Mouse (Mus musculus) lung, postnatal 10 days (tissue): ENCODE data around the gene Selenoh.

Source experiments
- DNase-seq: peaks from one replicate; pipeline ENCODE4 v3.0.0; 2021

The Selenoh gene

DNA sequence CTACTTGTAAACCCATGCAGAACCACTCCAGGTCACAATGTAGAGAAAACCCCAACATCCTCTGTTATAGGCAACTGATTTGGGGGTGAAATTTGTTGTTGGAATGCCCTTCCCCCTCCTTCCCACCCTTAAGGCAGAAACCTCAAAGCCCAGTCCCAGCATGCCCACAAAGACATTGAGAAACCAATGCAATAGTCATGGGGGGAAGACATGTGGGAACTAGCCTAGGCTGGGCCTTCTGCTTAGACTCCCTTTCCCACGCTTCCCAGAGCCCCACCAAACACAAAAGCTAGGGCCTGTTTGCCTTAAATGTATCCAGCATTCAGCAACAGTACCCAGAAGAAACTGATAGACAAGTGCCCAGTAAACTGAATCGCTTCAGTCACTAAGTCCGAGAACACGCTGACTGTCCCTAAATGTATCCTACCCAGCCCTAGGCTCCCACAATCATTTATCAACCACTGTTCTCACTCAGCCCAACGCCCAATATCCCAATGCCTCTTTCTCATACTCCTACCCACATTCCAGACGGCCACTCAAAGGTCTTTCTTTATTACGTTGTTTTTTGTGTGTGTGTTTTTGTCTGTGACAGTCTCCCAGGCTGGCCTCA is 44.1 kb downstream of the Selenoh start:
- DNase-seq = no peak

DNA sequence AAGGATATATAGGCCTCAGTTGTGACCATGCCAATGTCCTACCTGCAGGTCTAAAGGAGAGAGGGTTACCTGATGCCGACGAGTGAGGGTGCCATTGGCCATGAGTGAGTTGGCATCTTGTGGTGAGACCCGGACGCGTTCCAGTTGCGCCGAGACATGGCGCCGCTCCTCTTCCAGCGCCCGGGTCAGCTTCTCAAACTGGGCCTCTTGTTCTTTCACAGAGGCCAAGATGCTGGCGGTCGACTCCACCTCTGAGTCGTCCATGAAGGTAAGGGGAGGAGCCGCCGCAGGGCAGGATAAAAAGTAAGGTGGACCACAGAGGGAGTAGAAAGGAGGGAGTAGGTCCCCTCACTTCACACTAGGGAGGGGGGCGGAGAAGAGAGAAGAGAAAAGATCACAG is 46.4 kb downstream of the Selenoh start:
- DNase-seq = no peak

DNA sequence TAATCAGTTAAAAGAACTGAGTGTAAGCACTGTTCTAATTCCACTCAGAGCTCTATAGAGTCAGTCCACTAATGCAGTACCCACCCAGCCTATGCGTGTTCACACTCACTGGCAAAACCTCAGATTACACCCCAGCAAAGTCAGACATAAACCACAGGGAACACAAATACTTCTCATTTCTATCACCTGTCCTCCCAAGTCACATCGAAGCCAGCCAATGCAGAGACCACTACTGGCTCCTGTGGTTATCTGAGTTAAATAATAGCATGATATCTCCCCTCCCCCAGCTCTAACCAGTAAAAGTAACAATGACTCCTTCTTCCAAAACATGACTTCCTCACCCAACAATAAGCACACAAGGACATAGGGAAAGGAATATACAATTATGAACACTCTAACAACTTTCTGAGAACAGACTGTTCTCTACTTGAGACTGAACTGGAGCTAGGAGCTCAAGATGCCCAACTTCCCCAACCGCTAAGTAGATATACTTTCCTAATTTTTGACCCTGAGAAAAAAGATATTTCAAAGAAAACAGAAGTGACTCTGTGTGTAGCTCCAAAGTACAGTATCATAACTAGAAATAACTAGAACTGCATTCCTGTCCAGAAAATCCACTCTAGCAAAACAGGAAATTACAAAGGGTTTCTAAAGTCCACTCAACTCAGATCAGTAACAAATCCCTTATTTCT is 47.0 kb downstream of the Selenoh start:
- DNase-seq = no peak

DNA sequence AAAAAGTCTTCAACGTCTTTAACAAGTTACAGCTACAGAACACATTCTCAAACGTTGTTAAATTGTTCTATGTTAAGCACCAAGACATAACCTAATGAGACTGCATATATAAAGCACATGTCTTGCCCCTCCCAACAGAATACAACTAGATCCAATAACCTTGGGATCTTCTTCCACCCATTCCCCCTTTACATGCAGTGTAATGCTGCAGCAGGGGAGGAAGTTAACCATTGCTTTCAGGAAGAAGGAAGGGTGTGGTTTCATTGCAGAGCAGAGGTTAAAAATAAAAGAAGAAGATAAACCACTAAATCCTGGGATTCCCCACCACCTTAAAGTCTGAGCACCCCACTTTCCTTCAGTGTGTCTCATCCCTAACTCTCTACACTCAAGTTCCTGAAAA is 47.9 kb downstream of the Selenoh start:
- no peak for DNase-seq

DNA sequence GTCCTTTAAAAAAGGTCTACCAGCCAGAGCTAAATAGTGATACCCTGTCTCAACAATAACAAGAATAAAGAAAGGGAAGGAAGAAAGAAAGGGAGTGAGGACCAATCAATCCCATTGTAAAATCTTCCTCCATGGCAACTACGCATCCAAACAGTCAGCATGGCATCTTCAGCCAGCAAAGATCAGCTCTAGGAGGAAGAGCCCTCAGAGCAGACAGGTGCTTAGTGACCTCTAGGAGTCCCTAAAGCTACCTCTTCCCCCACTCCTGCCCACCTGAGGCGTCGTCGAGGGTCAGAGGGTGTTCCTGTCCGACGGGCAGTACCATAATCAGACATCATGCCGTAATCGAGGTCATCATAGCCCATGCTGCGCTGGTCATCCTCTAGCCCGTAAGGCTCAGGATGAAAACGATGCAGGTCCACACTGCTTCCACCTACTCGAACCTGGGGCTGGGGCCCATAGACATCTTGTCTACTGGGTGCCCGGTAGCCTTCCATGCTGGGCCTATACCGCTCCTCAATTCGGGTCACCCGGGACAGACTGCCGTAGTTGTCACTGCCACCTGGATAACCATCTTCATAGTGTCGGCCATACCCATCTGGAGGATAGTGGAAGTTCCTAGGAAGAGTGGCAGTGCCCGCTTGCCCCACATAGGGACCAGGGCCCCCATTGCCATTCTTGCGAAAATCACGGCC is 50.8 kb downstream of the Selenoh start:
- DNase-seq = no peak
